Mouse (Mus musculus) gastrocnemius, postnatal 4 days (tissue): ENCODE data around the gene Cgn. TPM values are rescaled to one million over a fixed set of nuclear protein-coding genes. Genes with fewer than 3 reads are reported as not detected.
"Not testable (repeated sequence)": the region's sequence is repeated elsewhere in the genome, so short reads cannot be mapped to it uniquely, and the experiment has no call there.

Source experiments
- DNase-seq, 2 experiments: peaks; one replicate each; pipeline ENCODE4 v3.0.0; 2021 to 2022; ENCODE audit warnings: low spot score in 2 of 2, mixed read lengths in 2 of 2
- total RNA-seq, 2 experiments: library from RNA; stranded (reverse); gene quantifications; 2 replicates each; pipeline ENCODE4 v1.2.3; 2021

The Cgn gene
- total RNA-seq, 2 experiments from 2014 or later: 0.61 to 0.88 TPM

- DNase-seq: no peak
Observed at GRCm38 (mm10) chr3:94792258-94792657, 6.0 kb upstream of the Cgn start.

- DNase-seq: no peak
Observed at GRCm38 (mm10) chr3:94789516-94789915, 3.2 kb upstream of the Cgn start.

GRCm38 (mm10) chr3:94789071-94789470 lies 2.8 kb upstream of the Cgn start:
- DNase-seq: no peak

GRCm38 (mm10) chr3:94787122-94787780 lies 959 bp upstream of the Cgn start:
- DNase-seq: no peak

- no peak for DNase-seq
Observed at GRCm38 (mm10) chr3:94785958-94786357, 334 bp downstream of the Cgn start.

GRCm38 (mm10) chr3:94784171-94784701 lies 2.1 kb downstream of the Cgn start:
- no peak for DNase-seq

- DNase-seq: no peak
Observed at GRCm38 (mm10) chr3:94783462-94783931, 2.8 kb downstream of the Cgn start.

GRCm38 (mm10) chr3:94782936-94783335 lies 3.4 kb downstream of the Cgn start:
- no peak for DNase-seq

- no peak for DNase-seq
Observed at GRCm38 (mm10) chr3:94781356-94781755, 4.9 kb downstream of the Cgn start.

- DNase-seq: no peak
Observed at GRCm38 (mm10) chr3:94775886-94776285, 10.4 kb downstream of the Cgn start.

GRCm38 (mm10) chr3:94774039-94774438 lies 12.3 kb downstream of the Cgn start:
- no peak for DNase-seq

GRCm38 (mm10) chr3:94765456-94765855 lies 20.8 kb downstream of the Cgn start:
- not testable (repeated sequence) for DNase-seq

- not testable (repeated sequence) for DNase-seq
Observed at GRCm38 (mm10) chr3:94764545-94765292, 21.6 kb downstream of the Cgn start.

- not testable (repeated sequence) for DNase-seq
Observed at GRCm38 (mm10) chr3:94758427-94758826, 27.9 kb downstream of the Cgn start.

GRCm38 (mm10) chr3:94758056-94758409 lies 28.3 kb downstream of the Cgn start:
- DNase-seq: not testable (repeated sequence)

GRCm38 (mm10) chr3:94757251-94758055 lies 28.8 kb downstream of the Cgn start:
- not testable (repeated sequence) for DNase-seq

- no peak for DNase-seq
Observed at GRCm38 (mm10) chr3:94745691-94746090, 40.6 kb downstream of the Cgn start.

- not testable (repeated sequence) for DNase-seq
Observed at GRCm38 (mm10) chr3:94723637-94724036, 62.7 kb downstream of the Cgn start.

- DNase-seq: not testable (repeated sequence)
Observed at GRCm38 (mm10) chr3:94718253-94718652, 68.0 kb downstream of the Cgn start.

GRCm38 (mm10) chr3:94713424-94713823 lies 72.9 kb downstream of the Cgn start:
- DNase-seq: not testable (repeated sequence)

- DNase-seq: not testable (repeated sequence)
Observed at GRCm38 (mm10) chr3:94710591-94710990, 75.7 kb downstream of the Cgn start.
